Mouse (Mus musculus) megakaryocyte progenitor cell, adult 5-6 weeks (primary cell): ENCODE results near the gene Ankfn1. TPM values are rescaled to one million over a fixed set of nuclear protein-coding genes. Genes with fewer than 3 reads are reported as not detected.

Experiments
- ATAC-seq: replicated peaks from 2 replicates; pipeline ENCODE4 v1.8.0; 2016; ENCODE audit warnings: mild to moderate bottlenecking, moderate TSS enrichment, inconsistent platforms; ENCODE audit not compliant: poor library complexity
- total RNA-seq, 2 experiments: library from RNA; stranded (forward) in 1 of 2; stranded (reverse) in 1 of 2; fragments of 157-497, 149-512 nt in 1 of 2; fragments of 200-1000 nt in 1 of 2; gene quantifications; 2 replicates each; pipeline versions ENCODE4 v1.2.3 to v1.2.4; 2015 to 2017

Ankfn1 gene
- total RNA-seq, 2 experiments from 2014 or later: not detected

- ATAC-seq: no peak
These were observed 301.4 kb downstream of the Ankfn1 start for GRCm38 (mm10) chr11:89476047-89476446.

- no peak for ATAC-seq
These were observed 304.6 kb downstream of the Ankfn1 start for GRCm38 (mm10) chr11:89472871-89473270.

GRCm38 (mm10) chr11:89465381-89465780 lies 312.1 kb downstream of the Ankfn1 start:
- ATAC-seq: no peak

- no peak for ATAC-seq
These were observed 315.2 kb downstream of the Ankfn1 start for GRCm38 (mm10) chr11:89462216-89462615.

GRCm38 (mm10) chr11:89459437-89459836 lies 318.0 kb downstream of the Ankfn1 start:
- ATAC-seq: no peak

GRCm38 (mm10) chr11:89455647-89456231 lies 321.7 kb downstream of the Ankfn1 start:
- ATAC-seq: no peak

- no peak for ATAC-seq
These were observed 322.8 kb downstream of the Ankfn1 start for GRCm38 (mm10) chr11:89454702-89455101.

- ATAC-seq: no peak
These were observed 324.6 kb downstream of the Ankfn1 start for GRCm38 (mm10) chr11:89452862-89453261.

GRCm38 (mm10) chr11:89450406-89450805 lies 327.0 kb downstream of the Ankfn1 start:
- ATAC-seq: no peak

GRCm38 (mm10) chr11:89448986-89449385 lies 328.5 kb downstream of the Ankfn1 start:
- no peak for ATAC-seq

GRCm38 (mm10) chr11:89447477-89447876 lies 330.0 kb downstream of the Ankfn1 start:
- no peak for ATAC-seq

GRCm38 (mm10) chr11:89440566-89440965 lies 336.9 kb downstream of the Ankfn1 start:
- ATAC-seq: no peak

- ATAC-seq: 0 out of 2 replicates have a peak, but pooled peaks have one; percentile 39
These were observed 353.1 kb downstream of the Ankfn1 start for GRCm38 (mm10) chr11:89424358-89424757.

- no peak for ATAC-seq
These were observed 354.8 kb downstream of the Ankfn1 start for GRCm38 (mm10) chr11:89422637-89423036.

GRCm38 (mm10) chr11:89420767-89421438 lies 356.6 kb downstream of the Ankfn1 start:
- ATAC-seq: no peak

GRCm38 (mm10) chr11:89419863-89420262 lies 357.6 kb downstream of the Ankfn1 start:
- ATAC-seq: no peak

- no peak for ATAC-seq
These were observed 358.8 kb downstream of the Ankfn1 start for GRCm38 (mm10) chr11:89418644-89419043.

- no peak for ATAC-seq
These were observed 360.7 kb downstream of the Ankfn1 start for GRCm38 (mm10) chr11:89416769-89417168.

- ATAC-seq: no peak
These were observed 368.7 kb downstream of the Ankfn1 start for GRCm38 (mm10) chr11:89408774-89409173.

- ATAC-seq: no peak
These were observed 373.0 kb downstream of the Ankfn1 start for GRCm38 (mm10) chr11:89404489-89404888.

- ATAC-seq: no peak
These were observed 374.0 kb downstream of the Ankfn1 start for GRCm38 (mm10) chr11:89403436-89403835.

GRCm38 (mm10) chr11:89388851-89389250 lies 388.6 kb downstream of the Ankfn1 start:
- ATAC-seq: no peak

GRCm38 (mm10) chr11:89382634-89383009 lies 394.8 kb downstream of the Ankfn1 start:
- ATAC-seq: no peak
